Mouse (Mus musculus) hindbrain, embryonic 16.5 days (tissue): ENCODE measurements around the gene Olfr93. TPM values are rescaled to one million over a fixed set of nuclear protein-coding genes. Genes with fewer than 3 reads are reported as not detected.
"Not testable (repeated sequence)": the region's sequence is repeated elsewhere in the genome, so short reads cannot be mapped to it uniquely, and the experiment has no call there.

Experiments
- ATAC-seq: fragments of 200-750 bp; cut with Nextera tagmentation; 2 replicates; pipeline ENCODE4 v1.8.0; 2017; ENCODE audit warnings: moderate TSS enrichment, moderate library complexity
- H3K27ac ChIP-seq: fragments of 300-500 bp; sonication (generic); 2 replicates; pipeline ENCODE4 v1.5.1; 2014; ENCODE audit warnings: low read depth, mild to moderate bottlenecking, control low read depth, low read length, moderate library complexity
- H3K27me3 ChIP-seq: fragments of 300-500 bp; sonication (generic); replicated peaks from 2 replicates; pipeline ENCODE4 v1.6.1; 2014; ENCODE audit warnings: low read length; ENCODE audit not compliant: control insufficient read depth, insufficient read depth
- H3K36me3 ChIP-seq: fragments of 300-500 bp; sonication (generic); 2 replicates; pipeline ENCODE4 v1.6.1; 2014; ENCODE audit warnings: mild to moderate bottlenecking, low read length, moderate library complexity, mixed read lengths; ENCODE audit not compliant: control insufficient read depth, insufficient read depth
- H3K4me1 ChIP-seq: fragments of 300-500 bp; sonication (generic); 2 replicates; pipeline ENCODE4 v1.6.1; 2014; ENCODE audit warnings: low read depth, low read length; ENCODE audit not compliant: control insufficient read depth, insufficient read depth
- H3K4me2 ChIP-seq: fragments of 300-500 bp; sonication (generic); 2 replicates; pipeline ENCODE4 v1.6.1; 2014; ENCODE audit warnings: mild to moderate bottlenecking, low read length, control low read depth, moderate library complexity
- H3K4me3 ChIP-seq: fragments of 300-500 bp; sonication (generic); 2 replicates; pipeline ENCODE4 v1.5.1; 2014; ENCODE audit warnings: mild to moderate bottlenecking, low read length, control low read depth, moderate library complexity
- H3K9ac ChIP-seq: fragments of 300-500 bp; sonication (generic); 2 replicates; pipeline ENCODE4 v1.6.1; 2014; ENCODE audit warnings: low read depth, mild to moderate bottlenecking, control low read depth, low read length, moderate library complexity
- H3K9me3 ChIP-seq: fragments of 300-500 bp; sonication (generic); 2 replicates; pipeline ENCODE4 v1.6.1; 2014; ENCODE audit warnings: mild to moderate bottlenecking, low read length, moderate library complexity; ENCODE audit not compliant: control insufficient read depth
- WGBS: fragments of 180-500 bp; shearing (Covaris S2); extraction: QIAGEN DNeasy Blood & Tissue Kit; methylation state at CpG from one replicate; pipeline ENCODE4 v1.1.7; 2014; 5-methylcytosine and 5-hydroxymethylcytosine counted together
- polyA plus RNA-seq: library from polyadenylated mRNA; unstranded; fragments of >200 nt; fragmentation: Nextera tagmentation; extraction: Ambion mirVana; gene quantifications from 2 replicates; pipeline ENCODE4 v1.2.1, GENCODE M21; 2015

Gene Olfr93
- polyA plus RNA-seq, 1 experiment from 2014 or later = not detected

- 58% methylated on average over 6 of the region's 6 CpGs for WGBS
- no peak for ATAC-seq
- no peaks in the 10 kb centered on the region for H3K36me3 ChIP-seq
- H3K9me3 ChIP-seq = no peaks in the 10 kb centered on the region
- no peak overlapping the region for H3K4me3 ChIP-seq
- H3K4me2 ChIP-seq = no peak overlapping the region
- H3K4me1 ChIP-seq = no peaks in the 10 kb centered on the region
- H3K27me3 ChIP-seq = no peaks in the 10 kb centered on the region
- no peak overlapping the region for H3K9ac ChIP-seq
- H3K27ac ChIP-seq = no peak overlapping the region
Measured at GRCm38 (mm10) chr17:37185474-37185873, 24.2 kb upstream of the Olfr93 start.

GRCm38 (mm10) chr17:37131366-37131765, 29.9 kb downstream of the Olfr93 start:
- H3K36me3 ChIP-seq, ATAC-seq, H3K9me3 ChIP-seq, H3K4me1 ChIP-seq, H3K9ac ChIP-seq, H3K4me2 ChIP-seq, H3K27me3 ChIP-seq, H3K4me3 ChIP-seq, H3K27ac ChIP-seq: not testable (repeated sequence)
- WGBS = 73% methylated on average over 4 of the region's 4 CpGs

- Histone ChIP-seq H3K9me3 (no peaks in the 10 kb centered on the region), H3K27ac (no peak within 1 kb of the TSS), H3K9ac (no peak within 1 kb of the TSS), H3K4me3 (no peak within 1 kb of the TSS), H3K4me1 (no peaks in the 10 kb centered on the region), H3K27me3 (no peaks in the 10 kb centered on the region), H3K36me3 (no peaks in the 10 kb centered on the region), H3K4me2 (no peak within 1 kb of the TSS)
- 92% methylated on average over 2 of the region's 2 CpGs for WGBS
- ATAC-seq = no peak
Measured at GRCm38 (mm10) chr17:37119988-37120387, 41.3 kb downstream of the Olfr93 start, which contains the start of gene Olfr92. Olfr92 (minus strand) TSS chr17:37120088.

- no peak within 1 kb of the TSS for H3K4me3 ChIP-seq
- no peaks in the 10 kb centered on the region for H3K9me3 ChIP-seq
- H3K4me1 ChIP-seq = no peaks in the 10 kb centered on the region
- H3K4me2 ChIP-seq = no peak within 1 kb of the TSS
- H3K27ac ChIP-seq = no peak within 1 kb of the TSS
- no peaks in the 10 kb centered on the region for H3K36me3 ChIP-seq
- H3K9ac ChIP-seq = no peak within 1 kb of the TSS
- ATAC-seq = no peak
- WGBS = 89% methylated on average over 1 of the region's 1 CpGs
- H3K27me3 ChIP-seq = no peaks in the 10 kb centered on the region
Measured at GRCm38 (mm10) chr17:37098178-37098577, 63.1 kb downstream of the Olfr93 start, which contains the start of gene Olfr91. Olfr91 (minus strand) TSS chr17:37098278.

GRCm38 (mm10) chr17:37093289-37093688, 68.0 kb downstream of the Olfr93 start:
- no peaks in the 10 kb centered on the region for H3K9me3 ChIP-seq
- H3K27ac ChIP-seq = no peak overlapping the region
- ATAC-seq = no peak
- no peak overlapping the region for H3K4me2 ChIP-seq
- WGBS = 76% methylated on average over 5 of the region's 5 CpGs
- H3K9ac ChIP-seq = no peak overlapping the region
- H3K4me1 ChIP-seq = no peaks in the 10 kb centered on the region
- no peaks in the 10 kb centered on the region for H3K36me3 ChIP-seq
- H3K27me3 ChIP-seq = no peaks in the 10 kb centered on the region
- no peak overlapping the region for H3K4me3 ChIP-seq

GRCm38 (mm10) chr17:37092198-37092597, 69.1 kb downstream of the Olfr93 start:
- Histone ChIP-seq H3K36me3 (no peaks in the 10 kb centered on the region), H3K4me2 (no peak overlapping the region), H3K4me3 (no peak overlapping the region), H3K9me3 (no peaks in the 10 kb centered on the region), H3K27ac (no peak overlapping the region), H3K4me1 (no peaks in the 10 kb centered on the region), H3K27me3 (no peaks in the 10 kb centered on the region), H3K9ac (no peak overlapping the region)
- WGBS = 90% methylated on average over 1 of the region's 1 CpGs
- no peak for ATAC-seq

Other genes with a start within 250 kb of the Olfr93 start
- 1.6 and 2.6 TPM in 2 replicates for gene Rnf39, start 218.6 kb downstream of the Olfr93 start, polyA plus RNA-seq
- gene Ppp1r11, start 209.8 kb downstream of the Olfr93 start, polyA plus RNA-seq = 156 and 165 TPM in 2 replicates
- 48.8 and 51.7 TPM in 2 replicates for gene Znrd1, start 202.9 kb downstream of the Olfr93 start, polyA plus RNA-seq
- gene Znrd1as, start 202.9 kb downstream of the Olfr93 start, polyA plus RNA-seq = 4.5 and 5.6 TPM in 2 replicates
- 0.36 and 0.50 TPM in 2 replicates for gene 2410137M14Rik, start 180.3 kb downstream of the Olfr93 start, polyA plus RNA-seq
- 2.4 and 2.6 TPM in 2 replicates for gene H2-M5, start 172.0 kb downstream of the Olfr93 start, polyA plus RNA-seq
- 206 and 224 TPM in 2 replicates for gene Zfp57, start 160.3 kb downstream of the Olfr93 start, polyA plus RNA-seq
- gene Mog, start 138.1 kb downstream of the Olfr93 start, polyA plus RNA-seq = 1.6 and 1.9 TPM in 2 replicates
- 82.9 and 85.5 TPM in 2 replicates for gene Gabbr1, start 115.5 kb downstream of the Olfr93 start, polyA plus RNA-seq
- 0.09 TPM in 1 of 2 replicates, not detected in the other for gene Olfr90, start 73.0 kb downstream of the Olfr93 start, polyA plus RNA-seq
- gene Olfr91, start 63.2 kb downstream of the Olfr93 start, polyA plus RNA-seq = not detected in 2 replicates
- not detected in 2 replicates for gene Olfr92, start 41.4 kb downstream of the Olfr93 start, polyA plus RNA-seq
- gene Ubd, start 32.4 kb upstream of the Olfr93 start, polyA plus RNA-seq = not detected in 2 replicates
- 0.20 TPM in 1 of 2 replicates, not detected in the other for gene Olfr94, start 39.5 kb upstream of the Olfr93 start, polyA plus RNA-seq
- gene Olfr95, start 51.6 kb upstream of the Olfr93 start, polyA plus RNA-seq = not detected in 2 replicates
- not detected in 2 replicates for gene Olfr96, start 58.7 kb upstream of the Olfr93 start, polyA plus RNA-seq
- not detected in 2 replicates for gene Olfr97, start 75.8 kb upstream of the Olfr93 start, polyA plus RNA-seq
- not detected in 2 replicates for gene Olfr98, start 102.3 kb upstream of the Olfr93 start, polyA plus RNA-seq
- 1.5 and 1.6 TPM in 2 replicates for gene H2-M3, start 108.7 kb upstream of the Olfr93 start, polyA plus RNA-seq
- not detected in 2 replicates for gene Olfr99, start 122.0 kb upstream of the Olfr93 start, polyA plus RNA-seq
- gene Olfr101, start 142.8 kb upstream of the Olfr93 start, polyA plus RNA-seq = not detected in 2 replicates
- gene Olfr102, start 155.6 kb upstream of the Olfr93 start, polyA plus RNA-seq = not detected in 2 replicates
- gene Olfr103, start 178.2 kb upstream of the Olfr93 start, polyA plus RNA-seq = not detected in 2 replicates
- gene Olfr104-ps, start 198.1 kb upstream of the Olfr93 start, polyA plus RNA-seq = not detected in 2 replicates
- not detected in 2 replicates for gene Olfr105-ps, start 217.5 kb upstream of the Olfr93 start, polyA plus RNA-seq
- not detected in 2 replicates for gene Olfr106-ps, start 228.9 kb upstream of the Olfr93 start, polyA plus RNA-seq
- not detected in 2 replicates for gene Olfr107, start 237.7 kb upstream of the Olfr93 start, polyA plus RNA-seq